Mouse (Mus musculus) adrenal gland, adult 2 months (tissue): ENCODE results near the gene Actg1. TPM values are rescaled to one million over a fixed set of nuclear protein-coding genes. Genes with fewer than 3 reads are reported as not detected.

Source experiments
- DNase-seq: peaks from one replicate; pipeline ENCODE4 v3.0.0; 2021
- long read RNA-seq: library from polyadenylated mRNA; stranded (forward); transcript quantifications from one replicate; pipeline ENCODE4 v2.0.0, GENCODE M21; 2021
- polyA plus RNA-seq: library from polyadenylated mRNA; depleted of rRNA; stranded (reverse); fragments of >200 nt; gene quantifications from 2 replicates; pipeline ENCODE4 v1.2.3, GENCODE M21; 2012; rRNA removed
- total RNA-seq, 2 experiments: library from RNA; stranded (reverse); gene quantifications; 2 replicates each; pipeline ENCODE4 v1.2.3; 2021

The Actg1 gene
- 1,000 to 10,000 TPM in 1 of 2 experiments, 100 to 1,000 TPM in 1; 913 to 1,618 TPM for total RNA-seq
- polyA plus RNA-seq = 531 and 632 TPM in 2 replicates
- long read RNA-seq, transcript Actg1-204 (5 exons, 1,827 nt) = minor isoform, 31 of 1,463 reads
- long read RNA-seq, transcript Actg1-202 (6 exons, 1,952 nt) = major isoform, 1,296 of 1,463 reads
- long read RNA-seq, partial matches to known transcripts = 117 of 1,463 reads
- long read RNA-seq, other reads (novel, unspliced or antisense) = 18 of 1,463 reads

GRCm38 (mm10) chr11:120347791-120348683 lies at the start of gene Actg1:
Gene Actg1 (minus strand): TSS chr11:120348542.
- DNase-seq = peak; percentile 95

GRCm38 (mm10) chr11:120397602-120398001 lies 49.3 kb upstream of the Actg1 start:
- DNase-seq = no peak

- DNase-seq = peak; percentile 57
These were observed 47.3 kb upstream of the Actg1 start for GRCm38 (mm10) chr11:120395661-120396060.

DNA sequence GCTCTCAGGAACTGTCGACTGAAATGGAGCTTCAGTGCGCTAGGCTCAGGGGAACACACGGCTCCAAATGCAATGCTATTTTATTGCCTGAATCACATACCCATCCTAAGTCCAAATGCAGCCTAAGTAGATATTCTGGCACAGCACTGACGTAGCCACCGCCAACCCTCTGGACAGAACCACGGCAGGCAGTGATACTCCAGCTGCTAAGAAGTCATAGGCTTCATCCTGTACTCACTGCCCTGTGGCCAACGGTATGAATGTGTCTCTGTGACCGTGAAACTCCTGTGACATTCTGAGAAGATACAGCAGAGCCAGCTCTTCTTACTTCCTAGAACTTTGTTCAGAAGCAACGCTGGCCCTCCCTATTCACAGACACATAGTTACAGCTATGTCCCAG lies 40.2 kb upstream of the Actg1 start:
- no peak for DNase-seq

- peak; percentile 79 for DNase-seq
These were observed 38.8 kb upstream of the Actg1 start for GRCm38 (mm10) chr11:120387157-120387556.

- DNase-seq = no peak
These were observed 38.3 kb upstream of the Actg1 start for GRCm38 (mm10) chr11:120386632-120387031.

DNA sequence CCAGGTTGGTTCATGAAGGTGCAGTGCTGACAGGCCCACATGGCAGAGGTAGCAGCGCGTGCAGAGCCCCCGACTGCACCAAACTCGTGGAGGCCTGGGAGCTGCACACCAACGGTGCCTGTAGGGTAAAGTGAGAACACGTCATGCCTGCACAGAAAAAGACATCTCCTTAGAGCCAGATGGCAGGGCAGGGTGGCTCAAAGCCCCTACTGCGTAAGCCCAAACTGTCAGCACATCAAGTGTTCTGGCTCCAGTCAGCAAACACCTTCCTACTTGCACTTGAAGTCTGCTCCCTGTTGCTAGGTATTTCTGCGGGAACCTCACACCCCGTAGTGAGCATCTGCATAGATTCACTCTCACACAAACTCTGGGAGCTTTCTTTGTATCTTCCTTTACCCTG lies 34.2 kb upstream of the Actg1 start:
- no peak for DNase-seq

GRCm38 (mm10) chr11:120381157-120381556 lies 32.8 kb upstream of the Actg1 start:
- no peak for DNase-seq

DNA sequence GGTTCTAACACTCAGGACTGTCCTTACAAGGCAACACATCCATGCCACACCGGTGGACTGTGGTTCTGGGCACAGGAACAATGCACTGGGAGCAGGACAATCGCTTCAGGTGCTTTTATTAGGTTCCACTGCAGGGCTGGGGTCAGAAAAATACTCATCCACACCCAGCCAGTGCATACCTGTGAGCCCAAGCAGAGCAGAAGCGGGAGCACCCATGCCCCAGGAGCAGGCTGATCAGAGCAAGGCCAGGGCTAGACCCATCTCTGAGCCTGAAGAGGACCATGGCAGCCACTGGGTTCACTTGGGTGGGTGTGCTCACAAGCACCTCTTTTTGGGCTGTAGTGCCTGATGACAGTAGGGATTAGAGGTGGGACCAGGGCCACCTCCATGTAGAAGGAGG lies 31.9 kb upstream of the Actg1 start:
- DNase-seq = no peak

- peak; percentile 95 for DNase-seq
These were observed 30.5 kb upstream of the Actg1 start, which contains the start of gene Faap100 for GRCm38 (mm10) chr11:120378611-120379540. Gene Faap100 (minus strand): TSS chr11:120378764.

GRCm38 (mm10) chr11:120378031-120378610 lies 29.8 kb upstream of the Actg1 start:
- DNase-seq = peak; percentile 48

DNA sequence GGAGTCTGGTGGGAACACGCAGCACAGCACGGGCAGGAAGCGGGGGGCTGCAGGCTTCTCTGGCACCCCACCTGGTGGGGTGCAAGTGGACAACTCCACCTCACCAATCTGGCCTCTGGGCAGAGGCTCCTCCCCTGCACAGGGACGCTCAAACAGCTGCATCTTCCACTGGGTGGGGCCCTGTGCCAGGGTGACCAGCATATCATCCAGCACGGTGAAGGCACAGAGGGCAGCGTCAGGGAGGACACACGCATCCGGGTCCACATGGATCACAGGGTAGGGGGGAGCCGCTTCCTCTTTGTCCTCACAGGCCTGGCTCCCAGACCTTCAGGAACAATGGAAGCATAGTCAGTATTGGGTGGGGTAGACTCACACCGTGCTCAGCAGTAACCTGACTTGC lies 29.0 kb upstream of the Actg1 start:
- peak; percentile 47 for DNase-seq

DNA sequence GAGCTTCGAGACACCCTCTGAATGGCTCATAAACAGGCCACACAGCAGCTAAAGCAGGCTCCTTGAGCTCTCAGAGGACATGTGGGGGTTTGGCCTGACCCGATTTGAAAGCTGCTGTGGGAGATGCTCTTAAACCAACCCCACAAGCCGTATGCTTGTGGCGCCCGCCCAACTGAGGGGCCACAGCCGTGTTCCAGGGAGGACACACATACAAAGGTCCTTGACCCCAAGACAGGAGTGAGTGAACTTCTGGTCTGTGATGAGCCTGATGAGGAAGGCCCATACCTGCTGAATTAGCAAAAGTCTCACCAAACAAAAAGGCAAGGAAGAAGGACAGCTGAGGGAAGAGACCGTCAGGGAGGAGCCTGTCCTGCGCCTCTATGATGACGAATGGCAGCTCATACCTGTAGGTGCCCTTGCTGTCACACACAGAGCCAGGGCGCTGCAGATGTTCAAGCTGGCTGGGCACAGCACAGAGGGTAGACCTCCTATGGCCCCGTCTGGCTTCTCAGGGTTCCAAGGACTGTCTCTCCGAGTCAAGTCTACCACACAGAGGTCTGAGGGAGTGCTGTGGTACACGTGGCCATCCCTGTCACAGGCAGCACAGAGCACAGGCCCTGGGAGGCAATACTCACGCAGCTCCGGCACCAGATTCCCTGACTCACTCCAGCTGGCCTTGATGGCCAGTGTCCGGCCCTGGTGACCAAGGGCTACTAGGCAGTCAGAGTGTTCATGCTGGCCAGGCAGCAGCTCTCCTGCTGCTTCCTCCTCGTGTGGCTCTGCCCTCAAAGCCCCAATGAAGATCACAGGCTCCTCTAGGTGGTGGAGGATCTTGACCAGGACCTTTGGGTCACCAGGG lies 28.2 kb upstream of the Actg1 start:
- DNase-seq = peak; percentile 89

DNA sequence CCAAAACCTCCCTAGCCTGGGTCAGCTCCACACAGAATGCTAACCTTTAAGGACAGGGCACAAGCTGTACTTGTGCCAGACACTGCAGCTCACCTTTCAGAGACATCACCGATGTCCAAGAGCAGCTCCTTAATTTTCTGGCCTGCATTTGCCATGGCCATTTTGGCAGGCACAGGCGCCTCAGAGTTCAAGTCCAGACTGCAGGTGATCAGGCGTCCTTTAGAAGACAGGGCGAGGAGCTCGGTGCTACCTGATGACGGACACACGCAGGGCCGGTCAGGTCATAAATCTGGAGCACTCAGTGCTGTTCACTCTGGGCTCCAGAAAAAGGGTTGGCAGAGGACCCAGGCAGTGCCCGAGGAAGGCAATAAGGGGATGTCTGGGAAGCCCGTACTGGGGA lies 27.0 kb upstream of the Actg1 start:
- no peak for DNase-seq

- peak; percentile 76 for DNase-seq
These were observed 25.7 kb upstream of the Actg1 start for GRCm38 (mm10) chr11:120373820-120374586.

DNA sequence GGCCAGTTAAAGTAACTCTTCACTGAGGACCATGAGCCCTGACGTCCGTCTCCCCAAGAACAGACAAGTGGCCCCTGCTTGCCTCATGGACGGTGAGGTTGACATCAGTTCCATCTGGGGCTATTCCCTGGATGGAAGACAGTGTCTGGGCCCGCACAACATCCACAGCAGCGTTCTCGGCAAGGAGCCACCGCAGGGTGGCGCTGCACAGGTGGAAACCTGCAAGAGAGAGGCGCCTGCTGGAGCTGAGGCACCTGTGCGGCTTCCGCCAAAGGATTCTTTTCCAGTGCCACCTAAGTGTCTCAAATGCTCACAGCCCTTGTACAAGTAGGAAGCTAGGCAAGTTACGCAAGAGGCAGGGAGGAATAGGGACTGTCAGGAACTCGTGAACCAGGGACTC lies 24.7 kb upstream of the Actg1 start:
- DNase-seq = no peak

GRCm38 (mm10) chr11:120369656-120370055 lies 21.3 kb upstream of the Actg1 start:
- peak; percentile 77 for DNase-seq

- DNase-seq = no peak
These were observed 18.2 kb upstream of the Actg1 start for GRCm38 (mm10) chr11:120366443-120367027.

- DNase-seq = no peak
These were observed 14.5 kb upstream of the Actg1 start for GRCm38 (mm10) chr11:120362891-120363290.

- DNase-seq = no peak
These were observed 13.0 kb upstream of the Actg1 start, which contains the start of gene Fscn2 for GRCm38 (mm10) chr11:120361295-120361694. Gene Fscn2 (plus strand): TSS chr11:120361534.
